In the genomic region with DNA sequence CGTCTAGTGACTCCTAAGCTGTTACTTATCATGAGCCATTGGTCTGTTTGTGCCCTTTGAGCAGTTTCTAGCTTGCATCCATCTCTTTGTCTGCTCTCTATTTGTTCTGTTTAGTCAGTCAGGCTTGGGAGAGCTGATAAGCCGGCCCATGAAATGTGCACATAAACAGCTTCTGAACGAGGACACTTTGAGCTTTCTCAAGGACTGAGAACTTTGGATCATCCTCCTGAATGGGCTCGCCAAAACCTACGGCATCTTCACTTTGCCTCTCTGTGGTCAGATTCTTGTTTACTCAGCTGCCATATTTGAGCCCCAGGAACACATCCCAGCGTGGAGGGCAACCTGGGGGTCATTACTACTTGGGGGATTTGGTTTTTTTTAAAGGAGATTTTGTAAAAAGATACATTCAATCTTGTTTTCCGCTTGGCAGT, we compare ENCODE assay signal across 21 mouse cellular contexts.
DNase-seq lines count a peak whose midpoint lies in the region; ATAC-seq and TF ChIP-seq lines count a peak whose summit lies in the region.
"Had no signal": no experiment of that assay in that cellular context is flagged by ENCODE, and none has a peak within 500 bp of the region (broad histone marks: within the 10 kb centered on the region; RNA-seq: fewer than 3 reads in every experiment).

No protein-coding gene starts in this region.

- H3K9me3 ChIP-seq in heart, embryonic 10.5 days: no peaks in the 10 kb centered on the region
- no peaks in the 10 kb centered on the region for H3K9me3 ChIP-seq in lung, embryonic 14.5 days (ENCODE audit: low read depth, low read length)
- no peaks in the 10 kb centered on the region for H3K9me3 ChIP-seq in forebrain, embryonic 10.5 days
- H3K9me3 ChIP-seq: limb, embryonic 13.5 days; liver, embryonic 12.5 days; lung, embryonic 15.5 days had no signal

- no peak overlapping the region for H3K4me3 ChIP-seq in heart, embryonic 10.5 days
- H3K4me3 ChIP-seq in lung, embryonic 14.5 days (ENCODE audit: low read depth, low read length): no peak overlapping the region
- H3K4me3 ChIP-seq in forebrain, embryonic 10.5 days: no peak overlapping the region
- H3K4me3 ChIP-seq: limb, embryonic 13.5 days; liver, embryonic 12.5 days; lung, embryonic 15.5 days had no signal

- no peak overlapping the region for H3K27ac ChIP-seq in heart, embryonic 10.5 days
- no peak overlapping the region for H3K27ac ChIP-seq in lung, embryonic 14.5 days (ENCODE audit: low read depth)
- H3K27ac ChIP-seq in forebrain, embryonic 10.5 days: no peak overlapping the region
- H3K27ac ChIP-seq: limb, embryonic 13.5 days; liver, embryonic 12.5 days; lung, embryonic 15.5 days had no signal

- H3K4me1 ChIP-seq in heart, embryonic 10.5 days: peaks cover 23% of the 10 kb centered on the region
- H3K4me1 ChIP-seq in lung, embryonic 14.5 days (ENCODE audit: insufficient read depth): peaks cover 16% of the 10 kb centered on the region
- no peaks in the 10 kb centered on the region for H3K4me1 ChIP-seq in forebrain, embryonic 10.5 days
- H3K4me1 ChIP-seq: liver, embryonic 12.5 days had no signal

- peaks cover 5% of the 10 kb centered on the region; the same call in 1 of the 2 replicates for H3K27me3 ChIP-seq in heart, embryonic 10.5 days (ENCODE audit: insufficient read depth, poor library complexity, severe bottlenecking)
- H3K27me3 ChIP-seq in lung, embryonic 14.5 days (ENCODE audit: insufficient read depth, low read length): no peaks in the 10 kb centered on the region
- H3K27me3 ChIP-seq in forebrain, embryonic 10.5 days (ENCODE audit: poor library complexity, severe bottlenecking): no peaks in the 10 kb centered on the region
- H3K27me3 ChIP-seq: limb, embryonic 13.5 days; liver, embryonic 12.5 days; lung, embryonic 15.5 days had no signal

- no peak for TF ChIP-seq CTCF in lung, embryonic 14.5 days (IDR thresholded peaks at IDR 0.05; ENCODE audit: low read depth)

- no peaks in the 10 kb centered on the region for H3K36me3 ChIP-seq in heart, embryonic 10.5 days
- no peaks in the 10 kb centered on the region for H3K36me3 ChIP-seq in lung, embryonic 14.5 days (ENCODE audit: insufficient read depth)
- no peaks in the 10 kb centered on the region for H3K36me3 ChIP-seq in forebrain, embryonic 10.5 days (replicated peaks)
- H3K36me3 ChIP-seq: limb, embryonic 13.5 days; liver, embryonic 12.5 days; lung, embryonic 15.5 days had no signal

- H3K4me2 ChIP-seq in lung, embryonic 14.5 days: no peak overlapping the region
- H3K4me2 ChIP-seq: limb, embryonic 13.5 days; liver, embryonic 12.5 days; lung, embryonic 15.5 days had no signal

- DNase-seq in heart, adult 11 months: peak; percentile 92
- no peak for DNase-seq in heart, embryonic 10.5 days (ENCODE audit: low spot score)
- peak; percentile 42 for DNase-seq in lung, embryonic 14.5 days
- DNase-seq in lung, adult 18-20 months: no peak
- DNase-seq in 3134 (ENCODE audit: extremely low read depth, insufficient read length, low spot score) (peak; percentile 7), NIH3T3 (ENCODE audit: low read depth) (peak; percentile 74)
- no peak for DNase-seq in forebrain, embryonic 10.5 days (ENCODE audit: extremely low spot score, low spot score)
- DNase-seq: cerebellum, adult 11 months; cerebellum, adult 9-11 months; gastrocnemius, postnatal 36 days; kidney, adult 18-20 months; kidney, postnatal 4 days; lung, postnatal 4 days; right cerebral cortex, postnatal 14 days; spleen, adult 18-20 months; thymus, postnatal 36 days had no signal

- WGBS in heart, embryonic 10.5 days: 74% methylated on average over 7 of the region's 7 CpGs
- 35% methylated on average over 7 of the region's 7 CpGs for WGBS in lung, embryonic 14.5 days
- 75% methylated on average over 7 of the region's 7 CpGs for WGBS in forebrain, embryonic 10.5 days

- ATAC-seq in lung, embryonic 14.5 days (ENCODE audit: insufficient read depth): no peak
- no peak for ATAC-seq in cerebellum, adult (ENCODE audit: insufficient number of reproducible peaks, low FRiP score, low TSS enrichment)
- ATAC-seq: liver, embryonic 12.5 days; midbrain, embryonic 16.5 days had no signal

- no peak overlapping the region for H3K9ac ChIP-seq in lung, embryonic 14.5 days
- H3K9ac ChIP-seq: limb, embryonic 13.5 days; liver, embryonic 12.5 days; lung, embryonic 15.5 days had no signal

Comparison
In these comparisons a context has a peak if more than half of its experiments do, and no peak if none do; other contexts are left out.
1. DNase-seq: peak in heart, adult 11 months (single experiment), lung, embryonic 14.5 days (single experiment), 3134 (single experiment) and NIH3T3 (single experiment); none in heart, embryonic 10.5 days (single experiment), lung, adult 18-20 months (0 of 2) and forebrain, embryonic 10.5 days (single experiment).